Mouse (Mus musculus) embryonic facial prominence, embryonic 11.5 days (tissue): ENCODE measurements around the gene Speer3. TPM values are rescaled to one million over a fixed set of nuclear protein-coding genes. Genes with fewer than 3 reads are reported as not detected.
A peak's percentile ranks its signal among the peaks of the same experiment; 100 is the strongest.
"Not testable (repeated sequence)": the region's sequence is repeated elsewhere in the genome, so short reads cannot be mapped to it uniquely, and the experiment has no call there.

ENCODE experiments used
- ATAC-seq: fragments of 200-750 bp; cut with Nextera tagmentation; replicated peaks from 2 replicates; pipeline ENCODE4 v1.8.0; 2017; ENCODE audit warnings: low read depth; ENCODE audit not compliant: insufficient number of reproducible peaks, low FRiP score, low TSS enrichment
- DNase-seq: peaks from one replicate; pipeline ENCODE4 v3.0.0-alpha.2; 2015; ENCODE audit warnings: low spot score
- H3K27ac ChIP-seq: fragments of 300-500 bp; sonication (generic); replicated peaks from 2 replicates; pipeline ENCODE4 v1.5.1; 2014; ENCODE audit warnings: mild to moderate bottlenecking, low read depth, low read length, control low read depth
- H3K27me3 ChIP-seq: fragments of 300-500 bp; sonication (generic); 2 replicates; pipeline ENCODE4 v1.6.1; 2014; ENCODE audit warnings: mild to moderate bottlenecking, low read length, moderate library complexity, mixed read lengths; ENCODE audit not compliant: control insufficient read depth, insufficient read depth
- H3K36me3 ChIP-seq: fragments of 300-500 bp; sonication (generic); replicated peaks from 2 replicates; pipeline ENCODE4 v1.6.1; 2014; ENCODE audit warnings: low read depth, mild to moderate bottlenecking, low read length, moderate library complexity, mixed read lengths; ENCODE audit not compliant: control insufficient read depth, insufficient read depth
- H3K4me1 ChIP-seq: fragments of 300-500 bp; sonication (generic); 2 replicates; pipeline ENCODE4 v1.6.1; 2014; ENCODE audit warnings: low read length, mixed read lengths; ENCODE audit not compliant: control insufficient read depth, insufficient read depth
- H3K4me2 ChIP-seq: fragments of 300-500 bp; sonication (generic); 2 replicates; pipeline ENCODE4 v1.6.1; 2014; ENCODE audit warnings: low read depth, mild to moderate bottlenecking, control low read depth, low read length, moderate library complexity
- H3K4me3 ChIP-seq: fragments of 300-500 bp; sonication (generic); 2 replicates; pipeline ENCODE4 v1.5.1; 2014; ENCODE audit warnings: low read depth, low read length, control low read depth
- H3K9ac ChIP-seq: fragments of 300-500 bp; sonication (generic); replicated peaks from 2 replicates; pipeline ENCODE4 v1.6.1; 2014; ENCODE audit warnings: mild to moderate bottlenecking, control low read depth, low read length
- H3K9me3 ChIP-seq: fragments of 300-500 bp; sonication (generic); replicated peaks from 2 replicates; pipeline ENCODE4 v1.6.1; 2016; ENCODE audit warnings: mild to moderate bottlenecking, low read length, inconsistent platforms, mixed read lengths; ENCODE audit not compliant: control insufficient read depth
- WGBS: fragments of 180-500 bp; shearing (Covaris S2); extraction: QIAGEN DNeasy Blood & Tissue Kit; methylation state at CpG from one replicate; pipeline ENCODE4 v1.1.7; 2014; 5-methylcytosine and 5-hydroxymethylcytosine counted together
- polyA plus RNA-seq: library from polyadenylated mRNA; unstranded; fragments of >200 nt; fragmentation: Nextera tagmentation; extraction: Ambion mirVana; gene quantifications from 2 replicates; pipeline ENCODE4 v1.2.1, GENCODE M21; 2014

Speer3 gene
- not detected in 2 replicates for polyA plus RNA-seq

DNA sequence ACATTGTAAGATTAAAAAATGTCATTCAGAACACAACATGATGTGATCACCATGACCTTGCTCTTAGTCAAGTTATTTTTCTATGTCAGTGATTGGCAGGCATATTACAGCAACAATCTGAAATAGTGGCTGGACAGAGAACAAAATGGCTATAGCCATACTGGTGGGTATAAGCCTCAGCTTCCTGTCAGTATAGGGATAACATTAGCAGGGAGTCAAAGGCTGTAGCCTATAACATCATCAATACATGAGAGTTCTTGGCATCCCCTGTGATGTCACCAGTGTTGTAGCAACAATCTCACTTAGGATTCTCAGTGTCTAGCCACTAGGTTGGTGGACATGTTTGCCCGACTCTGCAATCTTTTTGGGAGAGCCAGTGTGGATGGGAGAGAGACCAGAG lies at the start of gene Speer3:
Speer3 (plus strand) TSS at position 301 of the 400 bp plus-strand sequence.
- no peaks in the 10 kb centered on the region for H3K36me3 ChIP-seq
- no peak within 1 kb of the TSS for H3K9ac ChIP-seq
- H3K27me3 ChIP-seq: no peaks in the 10 kb centered on the region
- H3K4me1 ChIP-seq: no peaks in the 10 kb centered on the region
- no peak within 1 kb of the TSS for H3K4me2 ChIP-seq
- ATAC-seq: no peak
- no peak for DNase-seq
- no peak within 1 kb of the TSS for H3K27ac ChIP-seq
- H3K9me3 ChIP-seq: no peaks in the 10 kb centered on the region
- no peak within 1 kb of the TSS for H3K4me3 ChIP-seq
- WGBS: 88% methylated on average over 1 of the region's 1 CpGs

- not testable (repeated sequence) for H3K36me3 ChIP-seq, H3K4me1 ChIP-seq, H3K27me3 ChIP-seq, H3K4me3 ChIP-seq, H3K9ac ChIP-seq, H3K9me3 ChIP-seq, H3K4me2 ChIP-seq, DNase-seq, H3K27ac ChIP-seq, ATAC-seq
- WGBS: 65% methylated on average over 2 of the region's 2 CpGs
These were observed 19.1 kb downstream of the Speer3 start for GRCm38 (mm10) chr5:13810496-13810895.

- no peaks in the 10 kb centered on the region for H3K9me3 ChIP-seq
- H3K36me3 ChIP-seq: no peaks in the 10 kb centered on the region
- no peak overlapping the region for H3K4me2 ChIP-seq
- ATAC-seq (peak; percentile 62; the same call in 1 of the 2 replicates), DNase-seq (no peak)
- H3K4me1 ChIP-seq: no peaks in the 10 kb centered on the region
- no peak overlapping the region for H3K9ac ChIP-seq
- H3K27me3 ChIP-seq: no peaks in the 10 kb centered on the region
- H3K4me3 ChIP-seq: no peak overlapping the region
- no peak overlapping the region for H3K27ac ChIP-seq
These were observed 33.7 kb downstream of the Speer3 start for GRCm38 (mm10) chr5:13825108-13825507.

DNA sequence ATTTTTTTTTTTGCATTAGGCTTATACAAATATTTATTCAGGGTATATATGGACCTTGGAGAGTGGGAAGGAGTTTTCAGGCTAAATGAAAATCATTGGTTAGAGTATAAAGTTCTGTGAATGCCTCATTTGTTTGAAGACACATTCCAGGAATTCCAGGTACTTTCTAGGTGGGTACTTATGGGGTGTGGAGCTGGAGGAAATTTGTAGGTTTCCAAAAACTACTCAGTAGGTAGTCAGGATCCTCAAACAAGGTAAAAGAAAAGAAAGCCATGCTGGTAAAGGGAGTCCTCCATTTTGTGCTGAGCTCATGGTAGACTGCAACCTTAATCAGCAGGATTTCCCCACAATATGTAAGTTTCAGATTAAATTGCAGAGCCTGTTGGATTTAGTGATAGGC lies 35.3 kb downstream of the Speer3 start:
- no peaks in the 10 kb centered on the region for H3K9me3 ChIP-seq
- H3K36me3 ChIP-seq: no peaks in the 10 kb centered on the region
- H3K9ac ChIP-seq: no peak overlapping the region
- no peak for DNase-seq
- no peak overlapping the region for H3K4me3 ChIP-seq
- no peak for ATAC-seq
- no peaks in the 10 kb centered on the region for H3K27me3 ChIP-seq
- H3K4me2 ChIP-seq: no peak overlapping the region
- no peak overlapping the region for H3K27ac ChIP-seq
- no peaks in the 10 kb centered on the region for H3K4me1 ChIP-seq

DNA sequence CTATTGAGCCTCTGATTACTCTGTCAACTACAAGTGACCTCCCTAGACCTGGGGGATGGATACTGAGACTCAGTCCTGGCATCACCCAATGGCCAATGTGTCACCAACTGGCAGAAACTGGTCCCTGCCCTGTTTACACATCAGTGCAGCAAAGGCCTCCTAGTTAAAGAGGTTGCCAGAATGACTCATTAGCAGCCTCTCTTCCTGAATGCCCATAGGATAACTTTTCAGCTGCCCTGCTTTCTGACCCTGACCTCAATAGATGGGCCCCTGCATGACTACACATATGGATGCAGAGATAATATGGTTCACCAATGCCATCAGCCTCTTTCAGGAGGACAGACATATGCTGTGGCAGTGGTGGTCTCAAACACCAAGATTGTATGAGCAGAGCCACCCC lies 52.9 kb downstream of the Speer3 start:
- DNase-seq (no peak), ATAC-seq (no peak)
- Histone ChIP-seq H3K36me3 (no peaks in the 10 kb centered on the region), H3K4me2 (no peak overlapping the region), H3K27ac (no peak overlapping the region), H3K27me3 (no peaks in the 10 kb centered on the region), H3K4me3 (no peak overlapping the region), H3K9ac (no peak overlapping the region), H3K9me3 (no peaks in the 10 kb centered on the region), H3K4me1 (no peaks in the 10 kb centered on the region)

Other genes with a start within 250 kb of the Speer3 start
- gene Sema3e, start 233.7 kb downstream of the Speer3 start, polyA plus RNA-seq: 1.9 TPM in 2 replicates